In the genomic region with DNA sequence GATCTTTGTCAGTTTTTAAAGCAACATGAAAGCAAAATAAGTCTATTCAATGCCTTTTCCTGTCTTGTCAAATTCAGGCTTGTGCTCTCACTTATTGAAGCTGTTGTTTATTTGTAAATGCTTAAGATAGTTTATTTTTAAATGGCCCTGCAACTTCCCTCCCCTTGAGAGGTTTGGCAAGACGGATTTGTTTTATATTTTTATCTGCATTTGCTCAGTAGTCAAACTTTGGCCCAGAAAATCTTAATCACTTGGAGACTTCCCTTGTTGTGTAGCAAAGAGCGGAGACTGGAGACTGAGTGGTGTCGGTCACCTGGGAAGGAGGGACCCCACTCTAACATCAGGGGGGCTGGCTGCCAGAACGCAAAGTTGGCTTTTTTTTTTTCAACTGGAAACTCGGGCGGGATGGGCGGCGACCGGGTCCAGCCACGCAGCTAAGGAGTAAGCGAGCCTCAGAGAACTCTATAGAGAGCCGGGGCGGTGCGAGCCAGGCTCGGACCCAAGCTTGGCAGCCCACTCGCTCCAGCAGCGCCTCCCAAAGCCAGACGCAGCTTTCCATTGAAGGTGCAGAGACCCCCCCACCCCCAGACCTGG, we compare ENCODE assay signal across 7 mouse cellular contexts. TPM values are rescaled to one million over a fixed set of nuclear protein-coding genes. Genes with fewer than 3 reads are reported as not detected.
DNase-seq lines count a peak whose midpoint lies in the region; ATAC-seq and TF ChIP-seq lines count a peak whose summit lies in the region.

No protein-coding gene starts in this region.

- ATAC-seq in forebrain, embryonic 11.5 days (replicated peaks; ENCODE audit: low FRiP score) = no peak
- peak; percentile 81 for ATAC-seq in liver, embryonic 12.5 days
- peak; percentile 90 for ATAC-seq in stomach, postnatal 0 days (ENCODE audit: low FRiP score, low TSS enrichment)

- peak overlapping the region; percentile 55 for H3K9ac ChIP-seq in forebrain, embryonic 11.5 days (ENCODE audit: low read length)
- peak overlapping the region; percentile 66 for H3K9ac ChIP-seq in liver, embryonic 12.5 days
- peak overlapping the region; percentile 58 for H3K9ac ChIP-seq in stomach, postnatal 0 days (ENCODE audit: low read length)

- peak overlapping the region; percentile 60 for H3K4me2 ChIP-seq in forebrain, embryonic 11.5 days (ENCODE audit: low read depth, low read length, severe bottlenecking)
- peak overlapping the region; percentile 90 for H3K4me2 ChIP-seq in liver, embryonic 12.5 days
- H3K4me2 ChIP-seq in stomach, postnatal 0 days (replicated peaks; ENCODE audit: low read depth) = peak overlapping the region; percentile 74

- no peaks in the 10 kb centered on the region for H3K36me3 ChIP-seq in forebrain, embryonic 11.5 days (ENCODE audit: control insufficient read depth, insufficient read depth, low read length)
- H3K36me3 ChIP-seq in liver, embryonic 12.5 days = no peaks in the 10 kb centered on the region
- H3K36me3 ChIP-seq in stomach, postnatal 0 days (ENCODE audit: control insufficient read depth, insufficient read depth, low read length) = no peaks in the 10 kb centered on the region

- no peaks in the 10 kb centered on the region for H3K9me3 ChIP-seq in forebrain, embryonic 11.5 days (ENCODE audit: control insufficient read depth, low read length)
- no peaks in the 10 kb centered on the region for H3K9me3 ChIP-seq in liver, embryonic 12.5 days (replicated peaks)
- H3K9me3 ChIP-seq in stomach, postnatal 0 days (ENCODE audit: control insufficient read depth, low read length) = no peaks in the 10 kb centered on the region

- peak; percentile 17 for DNase-seq in retina, embryonic 14.5 days (ENCODE audit: low spot score)
- no peak for DNase-seq in retina, postnatal 1 day
- DNase-seq in forebrain, embryonic 11.5 days (ENCODE audit: low spot score) = no peak
- no peak for DNase-seq in stomach, postnatal 0 days (ENCODE audit: low spot score)
- no peak for DNase-seq in thymus, postnatal 4 days
- DNase-seq in testis, postnatal 10 days (ENCODE audit: low spot score) = no peak

- TF ChIP-seq CTCF in stomach, postnatal 0 days (IDR thresholded peaks at IDR 0.05; ENCODE audit: low read depth) = no peak

- no peak for TF ChIP-seq EP300 in stomach, postnatal 0 days (optimal IDR thresholded peaks at IDR 0.05)

- no peak overlapping the region for H3K27ac ChIP-seq in forebrain, embryonic 11.5 days (ENCODE audit: low read depth, low read length)
- H3K27ac ChIP-seq in liver, embryonic 12.5 days = no peak overlapping the region; the same call in 1 of the 2 replicates
- peak overlapping the region; percentile 88 for H3K27ac ChIP-seq in stomach, postnatal 0 days (replicated peaks)

- H3K4me1 ChIP-seq in forebrain, embryonic 11.5 days (replicated peaks; ENCODE audit: control insufficient read depth, insufficient read depth, low read length) = no peaks in the 10 kb centered on the region; the same call in 1 of the 2 replicates
- peaks cover 27% of the 10 kb centered on the region for H3K4me1 ChIP-seq in liver, embryonic 12.5 days
- no peaks in the 10 kb centered on the region for H3K4me1 ChIP-seq in stomach, postnatal 0 days (replicated peaks; ENCODE audit: control insufficient read depth, insufficient read depth)

- H3K4me3 ChIP-seq in forebrain, embryonic 11.5 days (ENCODE audit: low read depth, low read length) = peak overlapping the region; percentile 92
- H3K4me3 ChIP-seq in liver, embryonic 12.5 days = peak overlapping the region; percentile 96
- H3K4me3 ChIP-seq in stomach, postnatal 0 days (ENCODE audit: low read depth, low read length) = peak overlapping the region; percentile 100

- no peaks in the 10 kb centered on the region for H3K27me3 ChIP-seq in forebrain, embryonic 11.5 days (ENCODE audit: control insufficient read depth, insufficient read depth, low read length)
- peaks cover 1% of the 10 kb centered on the region; the same call in 1 of the 2 replicates for H3K27me3 ChIP-seq in liver, embryonic 12.5 days (replicated peaks)
- no peaks in the 10 kb centered on the region for H3K27me3 ChIP-seq in stomach, postnatal 0 days (ENCODE audit: control insufficient read depth, insufficient read depth, low read length)

- 1% methylated on average over 18 of the region's 18 CpGs for WGBS in forebrain, embryonic 11.5 days
- WGBS in liver, embryonic 12.5 days (ENCODE audit: insufficient replicate concordance) = 2% methylated on average over 18 of the region's 18 CpGs
- WGBS in stomach, postnatal 0 days = 1% methylated on average over 18 of the region's 18 CpGs

RNA-seq across cellular contexts. Expression of a gene that starts 6.0 kb away (rescaled TPM):
- 124 and 130 TPM in 2 replicates for polyA plus RNA-seq in forebrain, embryonic 11.5 days (2014; fragmentation: Nextera tagmentation; extraction: Ambion mirVana)
- polyA plus RNA-seq in liver, embryonic 12.5 days (2016; fragmentation: Nextera tagmentation; extraction: Ambion mirVana) = 33.3 and 34.1 TPM in 2 replicates
- polyA plus RNA-seq in stomach, postnatal 0 days (2015; fragmentation: Nextera tagmentation; extraction: Ambion mirVana) = 30.0 and 30.4 TPM in 2 replicates

RNA-seq across cellular contexts. Expression of a gene that starts 30.3 kb away (rescaled TPM):
- 15.3 and 19.5 TPM in 2 replicates for polyA plus RNA-seq in forebrain, embryonic 11.5 days (2014; fragmentation: Nextera tagmentation; extraction: Ambion mirVana)
- polyA plus RNA-seq in liver, embryonic 12.5 days (2016; fragmentation: Nextera tagmentation; extraction: Ambion mirVana) = 4.6 and 6.9 TPM in 2 replicates
- 5.7 and 7.0 TPM in 2 replicates for polyA plus RNA-seq in stomach, postnatal 0 days (2015; fragmentation: Nextera tagmentation; extraction: Ambion mirVana)

RNA-seq across cellular contexts. Expression of a gene that starts 57.1 kb away (rescaled TPM):
- polyA plus RNA-seq in forebrain, embryonic 11.5 days (2014; fragmentation: Nextera tagmentation; extraction: Ambion mirVana) = 25.4 and 27.9 TPM in 2 replicates
- polyA plus RNA-seq in liver, embryonic 12.5 days (2016; fragmentation: Nextera tagmentation; extraction: Ambion mirVana) = 8.9 and 9.5 TPM in 2 replicates
- 8.9 and 9.4 TPM in 2 replicates for polyA plus RNA-seq in stomach, postnatal 0 days (2015; fragmentation: Nextera tagmentation; extraction: Ambion mirVana)
